Mouse (Mus musculus) heart, adult 2 months (tissue): ENCODE measurements around the gene Kpna7. TPM values are rescaled to one million over a fixed set of nuclear protein-coding genes. Genes with fewer than 3 reads are reported as not detected.

Source experiments
- DNase-seq, 2 experiments: peaks; one replicate each; pipeline ENCODE4 v3.0.0; 2021
- H3K27ac ChIP-seq: fragments of 200-600 bp; 2 replicates; pipeline ENCODE4 v1.8.1; 2022
- H3K27me3 ChIP-seq: fragments of 200-500 bp; 2 replicates; pipeline ENCODE4 v1.6.1; 2012; ENCODE audit warnings: mild to moderate bottlenecking, low read length, inconsistent platforms, mixed read lengths; ENCODE audit not compliant: control insufficient read depth, insufficient read depth
- H3K36me3 ChIP-seq: fragments of 200-500 bp; 2 replicates; pipeline ENCODE4 v1.6.1; 2012; ENCODE audit warnings: low read length, inconsistent platforms; ENCODE audit not compliant: control insufficient read depth, insufficient read depth
- H3K4me1 ChIP-seq: fragments of 200-500 bp; 2 replicates; pipeline ENCODE4 v1.6.1; 2011; ENCODE audit warnings: low read length; ENCODE audit not compliant: control insufficient read depth, insufficient read depth
- H3K4me3 ChIP-seq: fragments of 200-600 bp; 2 replicates; pipeline ENCODE4 v1.8.1; 2022
- H3K79me2 ChIP-seq: fragments of 200-500 bp; replicated peaks from 2 replicates; pipeline ENCODE4 v1.6.1; 2012; ENCODE audit warnings: mild to moderate bottlenecking, inconsistent platforms, low read length, moderate library complexity, mixed read lengths; ENCODE audit not compliant: control insufficient read depth, insufficient read depth
- H3K9ac ChIP-seq: fragments of 200-500 bp; 2 replicates; pipeline ENCODE4 v1.6.1; 2012; ENCODE audit warnings: low read depth, mild to moderate bottlenecking, control low read depth, inconsistent platforms, low read length, mixed read lengths
- CTCF ChIP-seq: fragments of 200-600 bp; IDR thresholded peaks from 2 replicates; pipeline ENCODE4 v1.8.1; 2022; ENCODE audit warnings: antibody characterized with exemption, mild to moderate bottlenecking, moderate library complexity
- EP300 ChIP-seq: fragments of 200-500 bp; IDR thresholded peaks from 2 replicates; pipeline ENCODE4 v1.6.1; 2011; ENCODE audit warnings: low read depth, low read length, control low read depth; ENCODE audit not compliant: insufficient read depth
- POLR2A ChIP-seq: fragments of 200-500 bp; IDR thresholded peaks from 2 replicates; pipeline ENCODE4 v1.6.1; 2011; ENCODE audit warnings: mild to moderate bottlenecking, low read depth, low read length, control low read depth; ENCODE audit not compliant: insufficient read depth
- WGBS: fragments of 180-500 bp; shearing (Covaris S2); methylation state at CpG from one replicate; pipeline ENCODE4 v1.1.7; 2018; 5-methylcytosine and 5-hydroxymethylcytosine counted together
- intact Hi-C: fragments of 180-260 bp; cut with DNase I; formaldehyde crosslinking; loops from one replicate; pipeline ENCODE4 v1.15.1; 2025
- polyA plus RNA-seq: library from polyadenylated mRNA; depleted of rRNA; stranded (reverse); fragments of >200 nt; gene quantifications from 2 replicates; pipeline ENCODE4 v1.2.3, GENCODE M21; 2012
- total RNA-seq, 2 experiments: library from RNA; stranded (reverse); gene quantifications; 2 replicates each; pipeline ENCODE4 v1.2.3; 2021

Kpna7 gene
- total and polyA plus RNA-seq, 3 experiments, result not detected

DNA sequence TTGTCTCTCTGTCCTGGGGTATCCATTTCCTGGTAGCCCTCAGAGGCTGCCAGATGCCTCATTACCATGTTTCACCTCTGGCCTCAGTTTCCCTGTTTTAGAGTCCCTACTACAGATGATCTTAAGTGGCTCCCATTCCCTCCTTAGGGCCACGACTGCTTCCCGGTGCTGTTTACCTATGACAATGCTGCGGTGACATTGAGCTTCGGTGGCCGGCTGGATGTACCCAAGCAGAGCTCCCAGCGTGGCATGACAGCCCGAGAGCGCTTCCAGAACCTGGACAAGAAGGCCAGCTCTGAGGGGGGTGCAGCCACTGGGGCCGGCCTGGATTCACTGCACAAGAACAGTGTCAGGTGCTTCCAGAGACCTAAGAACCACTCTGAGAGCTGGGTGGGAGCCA is 42.8 kb upstream of the Kpna7 start:
- DNase-seq, result no peak
- Histone ChIP-seq H3K79me2 (0 out of 2 replicates have a peak, but pooled peaks cover 1% of the 10 kb centered on the region), H3K4me1 (peaks cover 6% of the 10 kb centered on the region), H3K4me3 (no peak overlapping the region), H3K36me3 (no peaks in the 10 kb centered on the region), H3K9ac (no peak overlapping the region), H3K27me3 (no peaks in the 10 kb centered on the region), H3K27ac (no peak overlapping the region)
- TF ChIP-seq CTCF (no peak), EP300 (no peak), POLR2A (no peak)
- 90% methylated on average over 9 of the region's 9 CpGs for WGBS
- intact Hi-C loops, result no loop called here

DNA sequence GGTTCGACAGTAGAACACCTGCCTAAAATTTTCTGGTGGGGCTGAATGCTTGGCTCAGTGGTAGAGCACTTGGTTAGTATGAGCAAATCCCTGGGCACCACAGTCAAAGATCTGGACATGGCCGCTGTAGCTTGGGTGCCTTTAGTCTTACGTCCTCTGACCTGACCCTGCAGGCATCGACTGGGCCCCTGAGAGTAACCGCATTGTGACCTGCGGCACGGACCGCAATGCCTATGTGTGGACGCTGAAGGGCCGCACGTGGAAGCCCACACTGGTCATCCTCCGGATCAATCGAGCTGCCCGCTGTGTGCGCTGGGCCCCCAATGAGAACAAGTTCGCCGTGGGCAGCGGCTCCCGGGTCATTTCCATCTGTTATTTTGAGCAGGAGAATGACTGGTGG is 39.6 kb upstream of the Kpna7 start:
- no peak for DNase-seq
- Histone ChIP-seq H3K4me1 (peaks cover 13% of the 10 kb centered on the region), H3K9ac (no peak overlapping the region), H3K4me3 (no peak overlapping the region), H3K79me2 (0 out of 2 replicates have a peak, but pooled peaks cover 1% of the 10 kb centered on the region), H3K36me3 (no peaks in the 10 kb centered on the region), H3K27ac (no peak overlapping the region), H3K27me3 (no peaks in the 10 kb centered on the region)
- intact Hi-C loops, result no loop called here
- no peak for TF ChIP-seq EP300
- no peak for TF ChIP-seq POLR2A
- no peak for TF ChIP-seq CTCF
- 93% methylated on average over 19 of the region's 19 CpGs for WGBS

DNA sequence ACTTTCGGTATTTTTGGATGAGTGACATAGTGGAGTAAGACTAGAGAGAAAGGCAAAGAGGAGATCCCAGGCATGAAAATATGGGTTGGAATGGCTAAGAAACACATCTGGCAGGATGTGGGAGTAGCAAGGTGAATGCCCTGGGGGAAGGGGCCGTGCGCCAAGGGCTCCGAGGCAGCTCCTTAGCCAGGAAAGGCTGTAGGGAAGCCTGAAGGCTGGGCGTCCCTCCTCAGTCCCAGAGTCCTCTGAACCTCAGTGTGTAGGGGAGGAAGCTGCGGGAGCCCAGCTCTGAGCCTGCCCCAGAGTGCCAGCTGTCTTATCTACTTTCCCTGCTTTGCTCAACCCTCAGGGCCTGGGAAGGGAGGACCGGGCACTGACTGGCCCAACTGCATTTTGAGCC is 37.1 kb upstream of the Kpna7 start:
- 29% methylated on average over 7 of the region's 7 CpGs for WGBS
- Histone ChIP-seq H3K9ac (peak overlapping the region; percentile 2; the same call in 1 of the 2 replicates), H3K27me3 (no peaks in the 10 kb centered on the region), H3K27ac (peak overlapping the region; percentile 9; the same call in 1 of the 2 replicates), H3K4me1 (peaks cover 24% of the 10 kb centered on the region), H3K4me3 (no peak overlapping the region), H3K79me2 (0 out of 2 replicates have a peak, but pooled peaks cover 1% of the 10 kb centered on the region), H3K36me3 (no peaks in the 10 kb centered on the region)
- intact Hi-C loops, result no loop called here
- no peak for DNase-seq
- TF ChIP-seq CTCF (no peak), POLR2A (no peak), EP300 (no peak)

- H3K4me3 ChIP-seq, result no peak overlapping the region
- peaks cover 24% of the 10 kb centered on the region for H3K4me1 ChIP-seq
- no peak for DNase-seq
- H3K27ac ChIP-seq, result no peak overlapping the region
- H3K27me3 ChIP-seq, result no peaks in the 10 kb centered on the region
- intact Hi-C loops, result no loop called here
- 0 out of 2 replicates have a peak, but pooled peaks cover 1% of the 10 kb centered on the region for H3K79me2 ChIP-seq
- no peak overlapping the region for H3K9ac ChIP-seq
- no peaks in the 10 kb centered on the region for H3K36me3 ChIP-seq
- TF ChIP-seq CTCF (peak; percentile 63), EP300 (no peak)
- 90% methylated on average over 2 of the region's 2 CpGs for WGBS
Measured at GRCm38 (mm10) chr5:145119385-145119784, 35.6 kb upstream of the Kpna7 start.

GRCm38 (mm10) chr5:145118461-145118860 is 34.6 kb upstream of the Kpna7 start:
- intact Hi-C loops, result no loop called here
- Histone ChIP-seq H3K27me3 (no peaks in the 10 kb centered on the region; the same call in 1 of the 2 replicates), H3K9ac (no peak overlapping the region), H3K27ac (peak overlapping the region; percentile 50), H3K4me1 (peaks cover 24% of the 10 kb centered on the region), H3K36me3 (no peaks in the 10 kb centered on the region), H3K79me2 (0 out of 2 replicates have a peak, but pooled peaks cover 1% of the 10 kb centered on the region), H3K4me3 (no peak overlapping the region)
- no peak for DNase-seq
- TF ChIP-seq CTCF (no peak), EP300 (no peak), POLR2A (no peak)
- WGBS, result 90% methylated on average over 5 of the region's 5 CpGs

- WGBS, result 31% methylated on average over 6 of the region's 6 CpGs
- H3K9ac ChIP-seq, result no peak overlapping the region
- 0 out of 2 replicates have a peak, but pooled peaks cover 1% of the 10 kb centered on the region for H3K79me2 ChIP-seq
- TF ChIP-seq EP300 (0 out of 2 replicates have a peak, but pooled peaks have one; percentile 27), POLR2A (no peak)
- DNase-seq, result no peak
- no peaks in the 10 kb centered on the region; the same call in 1 of the 2 replicates for H3K27me3 ChIP-seq
- no peak overlapping the region for H3K4me3 ChIP-seq
- H3K36me3 ChIP-seq, result no peaks in the 10 kb centered on the region
- intact Hi-C loops, result no loop called here
- peaks cover 24% of the 10 kb centered on the region for H3K4me1 ChIP-seq
- H3K27ac ChIP-seq, result peak overlapping the region; percentile 94
Measured at GRCm38 (mm10) chr5:145118005-145118404, 34.2 kb upstream of the Kpna7 start.
